Mouse (Mus musculus) forebrain, embryonic 16.5 days (tissue): ENCODE results near the gene Hoxa6. TPM values are rescaled to one million over a fixed set of nuclear protein-coding genes. Genes with fewer than 3 reads are reported as not detected.

Experiments used
- ATAC-seq: fragments of 200-750 bp; cut with Nextera tagmentation; 2 replicates; pipeline ENCODE4 v1.8.0; 2017; ENCODE audit warnings: mild to moderate bottlenecking, moderate library complexity
- H3K27ac ChIP-seq: fragments of 300-500 bp; sonication (generic); 2 replicates; pipeline ENCODE4 v1.5.1; 2014; ENCODE audit warnings: low read length, control low read depth
- H3K27me3 ChIP-seq: fragments of 300-500 bp; sonication (generic); replicated peaks from 2 replicates; pipeline ENCODE4 v1.6.1; 2014; ENCODE audit warnings: low read length; ENCODE audit not compliant: control insufficient read depth, insufficient read depth
- H3K36me3 ChIP-seq: fragments of 300-500 bp; sonication (generic); 2 replicates; pipeline ENCODE4 v1.6.1; 2014; ENCODE audit not compliant: control insufficient read depth, insufficient read depth
- H3K4me1 ChIP-seq: fragments of 300-500 bp; sonication (generic); replicated peaks from 2 replicates; pipeline ENCODE4 v1.6.1; 2014; ENCODE audit warnings: low read length; ENCODE audit not compliant: control insufficient read depth, insufficient read depth
- H3K4me2 ChIP-seq: fragments of 300-500 bp; sonication (generic); 2 replicates; pipeline ENCODE4 v1.6.1; 2014; ENCODE audit warnings: mild to moderate bottlenecking, low read length, control low read depth
- H3K4me3 ChIP-seq: fragments of 300-500 bp; sonication (generic); replicated peaks from 2 replicates; pipeline ENCODE4 v1.5.1; 2014; ENCODE audit warnings: mild to moderate bottlenecking, low read length, control low read depth
- H3K9ac ChIP-seq: fragments of 300-500 bp; sonication (generic); replicated peaks from 2 replicates; pipeline ENCODE4 v1.6.1; 2014; ENCODE audit warnings: low read depth, low read length, control low read depth
- H3K9me3 ChIP-seq: fragments of 300-500 bp; sonication (generic); 2 replicates; pipeline ENCODE4 v1.6.1; 2016; ENCODE audit warnings: low read length; ENCODE audit not compliant: control insufficient read depth
- WGBS: fragments of 180-500 bp; shearing (Covaris S2); extraction: QIAGEN DNeasy Blood & Tissue Kit; methylation state at CpG from one replicate; pipeline ENCODE4 v1.1.7; 2014; 5-methylcytosine and 5-hydroxymethylcytosine counted together
- polyA plus RNA-seq: library from polyadenylated mRNA; unstranded; fragments of >200 nt; fragmentation: Nextera tagmentation; extraction: Ambion mirVana; gene quantifications from 2 replicates; pipeline ENCODE4 v1.2.1, GENCODE M21; 2015

Gene Hoxa6
- polyA plus RNA-seq, 1 experiment from 2014 or later: not detected

GRCm38 (mm10) chr6:52229558-52230416 lies 21.3 kb upstream of the Hoxa6 start:
- H3K27me3 ChIP-seq: peaks cover 90% of the 10 kb centered on the region
- H3K4me1 ChIP-seq: no peaks in the 10 kb centered on the region; the same call in 1 of the 2 replicates
- H3K27ac ChIP-seq: no peak overlapping the region
- no peak overlapping the region for H3K9ac ChIP-seq
- H3K9me3 ChIP-seq: no peaks in the 10 kb centered on the region
- no peak overlapping the region for H3K4me2 ChIP-seq
- H3K36me3 ChIP-seq: no peaks in the 10 kb centered on the region
- no peak for ATAC-seq
- no peak overlapping the region for H3K4me3 ChIP-seq
- 2% methylated on average over 44 of the region's 44 CpGs for WGBS

- Histone ChIP-seq H3K9me3 (no peaks in the 10 kb centered on the region), H3K4me2 (no peak overlapping the region), H3K9ac (no peak overlapping the region), H3K36me3 (no peaks in the 10 kb centered on the region), H3K27me3 (peaks cover 88% of the 10 kb centered on the region), H3K4me3 (no peak overlapping the region), H3K27ac (no peak overlapping the region), H3K4me1 (no peaks in the 10 kb centered on the region)
- no peak for ATAC-seq
- 1% methylated on average over 38 of the region's 38 CpGs for WGBS
Observed at GRCm38 (mm10) chr6:52228475-52229465, 20.2 kb upstream of the Hoxa6 start.

GRCm38 (mm10) chr6:52227470-52228222 lies 19.1 kb upstream of the Hoxa6 start:
- no peak overlapping the region for H3K9ac ChIP-seq
- 2% methylated on average over 11 of the region's 11 CpGs for WGBS
- H3K4me3 ChIP-seq: no peak overlapping the region
- peaks cover 90% of the 10 kb centered on the region for H3K27me3 ChIP-seq
- H3K36me3 ChIP-seq: no peaks in the 10 kb centered on the region
- no peak overlapping the region for H3K27ac ChIP-seq
- H3K4me2 ChIP-seq: no peak overlapping the region
- no peak for ATAC-seq
- no peaks in the 10 kb centered on the region for H3K4me1 ChIP-seq
- H3K9me3 ChIP-seq: no peaks in the 10 kb centered on the region

GRCm38 (mm10) chr6:52226569-52227257 lies 18.2 kb upstream of the Hoxa6 start:
- no peak for ATAC-seq
- Histone ChIP-seq H3K27me3 (peaks cover 90% of the 10 kb centered on the region), H3K36me3 (no peaks in the 10 kb centered on the region), H3K4me3 (no peak overlapping the region), H3K27ac (no peak overlapping the region), H3K4me2 (no peak overlapping the region), H3K4me1 (0 out of 2 replicates have a peak, but pooled peaks cover 4% of the 10 kb centered on the region), H3K9me3 (no peaks in the 10 kb centered on the region), H3K9ac (no peak overlapping the region)
- 4% methylated on average over 26 of the region's 26 CpGs for WGBS

- Histone ChIP-seq H3K4me2 (no peak overlapping the region), H3K4me1 (peaks cover 9% of the 10 kb centered on the region), H3K9me3 (no peaks in the 10 kb centered on the region), H3K27ac (no peak overlapping the region), H3K36me3 (no peaks in the 10 kb centered on the region), H3K9ac (no peak overlapping the region), H3K27me3 (peaks cover 93% of the 10 kb centered on the region), H3K4me3 (no peak overlapping the region)
- WGBS: 2% methylated on average over 69 of the region's 69 CpGs
- ATAC-seq: no peak
Observed at GRCm38 (mm10) chr6:52225612-52226568, 17.4 kb upstream of the Hoxa6 start.

GRCm38 (mm10) chr6:52224895-52225611 lies 16.5 kb upstream of the Hoxa6 start:
- ATAC-seq: no peak

GRCm38 (mm10) chr6:52223939-52224760 lies 15.6 kb upstream of the Hoxa6 start:
- H3K36me3 ChIP-seq: no peaks in the 10 kb centered on the region
- no peaks in the 10 kb centered on the region for H3K9me3 ChIP-seq
- peaks cover 9% of the 10 kb centered on the region for H3K4me1 ChIP-seq
- WGBS: under 1% methylated on average over 24 of the region's 24 CpGs
- H3K4me3 ChIP-seq: no peak overlapping the region
- H3K27me3 ChIP-seq: peaks cover 95% of the 10 kb centered on the region
- H3K27ac ChIP-seq: no peak overlapping the region
- no peak overlapping the region for H3K9ac ChIP-seq
- H3K4me2 ChIP-seq: no peak overlapping the region
- ATAC-seq: no peak

More at GRCm38 (mm10) chr6:52224895-52225611, 16.5 kb upstream of the Hoxa6 start:
- peaks cover 94% of the 10 kb centered on the region for H3K27me3 ChIP-seq
- peaks cover 9% of the 10 kb centered on the region for H3K4me1 ChIP-seq
- 1% methylated on average over 36 of the region's 36 CpGs for WGBS
- H3K36me3 ChIP-seq: no peaks in the 10 kb centered on the region
- H3K4me2 ChIP-seq: no peak overlapping the region
- H3K4me3 ChIP-seq: no peak overlapping the region
- H3K9me3 ChIP-seq: no peaks in the 10 kb centered on the region
- H3K27ac ChIP-seq: no peak overlapping the region
- H3K9ac ChIP-seq: no peak overlapping the region
